Mouse (Mus musculus): ENCODE results near the gene Ifna15. TPM values are rescaled to one million over a fixed set of nuclear protein-coding genes. Genes with fewer than 3 reads are reported as not detected.
"Not testable (repeated sequence)": the region's sequence is repeated elsewhere in the genome, so short reads cannot be mapped to it uniquely, and the experiment has no call there.

Ifna15 gene
- not detected in 2 replicates for total RNA-seq (2014; rRNA removed)
- polyA plus RNA-seq (2015; fragmentation: Nextera tagmentation; extraction: Ambion mirVana): not detected in 2 replicates

- ATAC-seq (ENCODE audit: low FRiP score); H3K9ac ChIP-seq (replicated peaks; ENCODE audit: low read length, poor library complexity, severe bottlenecking); H3K4me1 ChIP-seq (ENCODE audit: insufficient read depth, low read length); H3K36me3 ChIP-seq (ENCODE audit: insufficient read depth, low read length); H3K4me2 ChIP-seq (ENCODE audit: low read depth, low read length, poor library complexity, severe bottlenecking); DNase-seq (ENCODE audit: low spot score); H3K27ac ChIP-seq (ENCODE audit: low read depth, low read length); H3K9me3 ChIP-seq (ENCODE audit: low read length); H3K4me3 ChIP-seq (ENCODE audit: low read depth, low read length); H3K27me3 ChIP-seq (ENCODE audit: insufficient read depth, low read length): not testable (repeated sequence)
Observed at GRCm38 (mm10) chr4:88558145-88558544, at the start of gene Ifna15. Gene Ifna15, minus strand, starts transcription at chr4:88558245.

- H3K9ac ChIP-seq (replicated peaks; ENCODE audit: low read length, poor library complexity, severe bottlenecking): no peak within 1 kb of the TSS
- H3K4me1 ChIP-seq (ENCODE audit: insufficient read depth, low read length): no peaks in the 10 kb centered on the region
- H3K9me3 ChIP-seq (ENCODE audit: low read length): no peaks in the 10 kb centered on the region
- no peaks in the 10 kb centered on the region for H3K27me3 ChIP-seq (ENCODE audit: insufficient read depth, low read length)
- H3K4me3 ChIP-seq (ENCODE audit: low read depth, low read length): no peak within 1 kb of the TSS
- ATAC-seq (ENCODE audit: low FRiP score) (no peak), DNase-seq (ENCODE audit: low spot score) (no peak)
- no peak within 1 kb of the TSS for H3K4me2 ChIP-seq (ENCODE audit: low read depth, low read length, poor library complexity, severe bottlenecking)
- H3K36me3 ChIP-seq (ENCODE audit: insufficient read depth, low read length): no peaks in the 10 kb centered on the region
- no peak for TF ChIP-seq CTCF (IDR thresholded peaks at IDR 0.05)
- no peak within 1 kb of the TSS for H3K27ac ChIP-seq (ENCODE audit: low read depth, low read length)
Observed at GRCm38 (mm10) chr4:88603276-88603675, 45.2 kb upstream of the Ifna15 start, which contains the start of gene Ifna12. Gene Ifna12, minus strand, starts transcription at chr4:88603376.

GRCm38 (mm10) chr4:88592285-88592684 lies 34.2 kb upstream of the Ifna15 start, which contains the start of gene Ifna9:
Gene Ifna9, minus strand, starts transcription at chr4:88592385.
- 97% methylated on average over 1 of the region's 1 CpGs for WGBS
- H3K27ac ChIP-seq (ENCODE audit: low read depth, low read length): no peak within 1 kb of the TSS
- H3K36me3 ChIP-seq (ENCODE audit: insufficient read depth, low read length): no peaks in the 10 kb centered on the region
- TF ChIP-seq CTCF (IDR thresholded peaks at IDR 0.05): no peak
- H3K27me3 ChIP-seq (ENCODE audit: insufficient read depth, low read length): no peaks in the 10 kb centered on the region
- H3K4me3 ChIP-seq (ENCODE audit: low read depth, low read length): no peak within 1 kb of the TSS
- no peaks in the 10 kb centered on the region for H3K4me1 ChIP-seq (ENCODE audit: insufficient read depth, low read length)
- H3K9ac ChIP-seq (replicated peaks; ENCODE audit: low read length, poor library complexity, severe bottlenecking): no peak within 1 kb of the TSS
- H3K4me2 ChIP-seq (ENCODE audit: low read depth, low read length, poor library complexity, severe bottlenecking): no peak within 1 kb of the TSS
- H3K9me3 ChIP-seq (ENCODE audit: low read length): no peaks in the 10 kb centered on the region
- DNase-seq (ENCODE audit: low spot score) (no peak), ATAC-seq (ENCODE audit: low FRiP score) (no peak)

GRCm38 (mm10) chr4:88571698-88572097 lies 13.7 kb upstream of the Ifna15 start, which contains the start of gene Ifna14:
Gene Ifna14, minus strand, starts transcription at chr4:88571798.
- ATAC-seq (ENCODE audit: low FRiP score) (no peak), DNase-seq (ENCODE audit: low spot score) (no peak)
- H3K36me3 ChIP-seq (ENCODE audit: insufficient read depth, low read length): no peaks in the 10 kb centered on the region
- no peak within 1 kb of the TSS for H3K9ac ChIP-seq (replicated peaks; ENCODE audit: low read length, poor library complexity, severe bottlenecking)
- H3K4me1 ChIP-seq (ENCODE audit: insufficient read depth, low read length): no peaks in the 10 kb centered on the region
- H3K4me2 ChIP-seq (ENCODE audit: low read depth, low read length, poor library complexity, severe bottlenecking): no peak within 1 kb of the TSS
- no peaks in the 10 kb centered on the region for H3K9me3 ChIP-seq (ENCODE audit: low read length)
- TF ChIP-seq CTCF (IDR thresholded peaks at IDR 0.05): no peak
- no peak within 1 kb of the TSS for H3K27ac ChIP-seq (ENCODE audit: low read depth, low read length)
- no peaks in the 10 kb centered on the region for H3K27me3 ChIP-seq (ENCODE audit: insufficient read depth, low read length)
- 71% methylated on average over 1 of the region's 1 CpGs for WGBS
- H3K4me3 ChIP-seq (ENCODE audit: low read depth, low read length): no peak within 1 kb of the TSS

GRCm38 (mm10) chr4:88561791-88562190 lies 3.7 kb upstream of the Ifna15 start:
- Histone ChIP-seq H3K27ac (ENCODE audit: low read depth, low read length) (no peak overlapping the region), H3K27me3 (ENCODE audit: insufficient read depth, low read length) (no peaks in the 10 kb centered on the region), H3K4me1 (ENCODE audit: insufficient read depth, low read length) (no peaks in the 10 kb centered on the region), H3K36me3 (ENCODE audit: insufficient read depth, low read length) (no peaks in the 10 kb centered on the region), H3K9me3 (ENCODE audit: low read length) (no peaks in the 10 kb centered on the region), H3K4me3 (ENCODE audit: low read depth, low read length) (no peak overlapping the region), H3K9ac (replicated peaks; ENCODE audit: low read length, poor library complexity, severe bottlenecking) (no peak overlapping the region), H3K4me2 (ENCODE audit: low read depth, low read length, poor library complexity, severe bottlenecking) (no peak overlapping the region)
- WGBS: 96% methylated on average over 1 of the region's 1 CpGs
- DNase-seq (ENCODE audit: low spot score) (no peak), ATAC-seq (ENCODE audit: low FRiP score) (no peak)
- no peak for TF ChIP-seq CTCF (IDR thresholded peaks at IDR 0.05)

- WGBS: 38% methylated on average over 22 of the region's 22 CpGs
- peak; percentile 70 for TF ChIP-seq CTCF (IDR thresholded peaks at IDR 0.05)
- H3K27ac ChIP-seq (ENCODE audit: low read depth, low read length): no peak overlapping the region
- ATAC-seq (ENCODE audit: low FRiP score) (0 out of 2 replicates have a peak, but pooled peaks have one; percentile 38), DNase-seq (ENCODE audit: low spot score) (peak; percentile 71)
- no peaks in the 10 kb centered on the region for H3K36me3 ChIP-seq (ENCODE audit: insufficient read depth, low read length)
- peak overlapping the region; percentile 24 for H3K4me3 ChIP-seq (ENCODE audit: low read depth, low read length)
- no peaks in the 10 kb centered on the region for H3K27me3 ChIP-seq (ENCODE audit: insufficient read depth, low read length)
- no peaks in the 10 kb centered on the region for H3K9me3 ChIP-seq (ENCODE audit: low read length)
- H3K9ac ChIP-seq (replicated peaks; ENCODE audit: low read length, poor library complexity, severe bottlenecking): no peak overlapping the region
- H3K4me2 ChIP-seq (ENCODE audit: low read depth, low read length, poor library complexity, severe bottlenecking): peak overlapping the region; percentile 43
- H3K4me1 ChIP-seq (ENCODE audit: insufficient read depth, low read length): no peaks in the 10 kb centered on the region
Observed at GRCm38 (mm10) chr4:88550161-88550945, 7.7 kb downstream of the Ifna15 start.
